Mouse (Mus musculus) urinary bladder, postnatal 36 days (tissue): Measurements from ENCODE around the gene Npff.

Source experiments
- DNase-seq, 2 experiments: peaks; one replicate each; pipeline ENCODE4 v3.0.0; 2022; ENCODE audit warnings: low spot score in 2 of 2, mixed read lengths in 1 of 2

The Npff gene

GRCm38 (mm10) chr15:102524892-102525485, at the start of gene Npff:
Gene Npff, minus strand, starts transcription at chr15:102524942.
- DNase-seq = peak; percentile 56 to 68

DNA sequence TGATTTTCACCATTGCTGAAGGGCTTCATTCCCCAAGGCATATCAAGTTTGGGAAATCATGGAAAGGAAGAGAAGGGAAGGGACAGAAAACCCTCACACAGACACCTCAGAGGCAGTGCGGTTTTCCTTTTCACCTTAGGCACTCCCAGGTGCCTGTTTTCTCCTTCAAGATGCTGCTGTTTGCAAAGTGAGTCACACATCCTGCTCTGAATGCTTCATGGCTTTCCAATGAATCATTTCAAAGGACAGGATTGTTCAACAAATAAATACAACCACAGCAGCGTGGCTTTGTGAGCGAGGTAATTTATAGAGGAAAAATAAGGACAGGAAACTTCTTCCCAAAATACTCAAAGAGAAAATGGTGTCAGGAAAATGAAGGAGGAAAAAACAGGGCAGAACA, 47.3 kb upstream of the Npff start:
- peak in 1 of 2 experiments; percentile 4 for DNase-seq

DNA sequence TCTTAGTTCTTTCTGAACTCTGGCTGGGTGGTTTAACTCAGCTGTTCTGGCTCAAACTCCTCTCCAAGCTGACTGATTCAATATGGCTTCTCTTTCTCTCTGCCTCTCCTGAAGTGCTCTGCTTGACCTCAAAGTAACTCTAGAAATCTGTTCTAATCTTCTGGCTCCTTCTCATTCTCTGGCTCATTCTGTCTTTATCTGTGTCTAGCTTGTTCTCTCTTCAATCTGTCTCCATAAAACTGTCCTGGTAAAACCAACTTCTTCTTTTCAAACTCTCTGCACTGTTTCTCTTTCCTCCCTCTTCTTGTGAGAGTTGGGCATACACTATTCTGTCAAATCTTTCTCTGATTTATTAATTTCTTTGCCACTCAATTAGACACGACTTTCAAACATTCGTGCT, 43.1 kb upstream of the Npff start:
- no peak for DNase-seq

DNA sequence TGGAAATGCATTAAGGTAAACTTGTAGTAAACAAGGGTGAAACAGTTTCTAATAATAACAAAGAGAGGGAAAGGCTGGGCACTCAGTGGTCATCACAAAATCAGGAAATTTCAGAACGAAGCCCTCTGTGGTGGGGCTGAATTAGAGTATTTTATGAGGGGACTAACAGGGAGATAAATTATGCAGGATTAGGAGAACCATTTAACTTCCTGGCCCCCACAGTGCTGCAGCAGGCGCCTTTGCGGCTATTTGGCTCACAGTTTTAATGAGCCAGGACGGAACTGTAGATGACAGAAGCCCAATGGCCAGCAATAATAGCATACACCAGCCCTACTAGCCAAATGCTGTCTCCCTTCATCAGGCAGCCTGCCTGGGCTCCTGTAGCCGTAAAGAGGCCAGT, 38.9 kb upstream of the Npff start:
- DNase-seq = no peak

DNA sequence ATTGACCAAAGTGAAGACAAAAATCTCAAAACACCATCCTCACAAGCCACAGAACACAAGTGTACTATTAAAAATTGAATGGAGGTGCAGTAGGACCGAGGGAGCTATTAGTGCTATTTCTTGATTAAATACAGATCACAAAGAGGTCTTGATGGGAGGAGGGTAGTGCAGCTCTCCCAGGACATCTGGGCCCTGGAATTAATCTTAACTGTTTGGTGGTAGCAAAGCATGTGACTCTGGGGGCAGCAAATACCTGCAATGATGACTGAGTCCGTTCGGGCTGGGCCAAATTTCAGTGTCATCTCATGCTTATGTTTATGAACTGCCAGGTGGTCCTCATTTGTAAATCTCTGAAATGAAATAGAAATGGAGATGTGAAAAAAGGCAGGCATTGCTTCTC, 38.3 kb upstream of the Npff start:
- DNase-seq = no peak

GRCm38 (mm10) chr15:102562491-102562890, 37.7 kb upstream of the Npff start:
- no peak for DNase-seq

- no peak for DNase-seq
These were observed 32.8 kb upstream of the Npff start for GRCm38 (mm10) chr15:102557580-102557979.

DNA sequence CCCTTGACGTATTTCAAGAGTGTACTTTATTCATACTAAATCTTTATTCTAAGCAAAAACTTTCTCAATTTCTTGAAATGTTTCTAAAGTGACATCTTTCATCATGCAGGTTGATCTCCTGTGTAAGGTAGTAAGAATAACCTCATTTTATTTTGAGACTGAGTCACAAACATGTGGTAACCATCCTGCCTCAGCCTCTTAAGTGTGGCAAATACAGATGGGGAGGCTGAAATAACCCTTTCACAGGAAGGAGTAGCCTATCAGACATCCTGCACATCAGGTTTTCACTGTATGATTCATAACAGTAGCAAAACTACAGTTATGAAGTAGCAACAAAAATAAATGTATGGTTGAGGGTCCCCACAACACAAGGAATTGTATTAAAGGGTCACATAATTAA, 30.8 kb upstream of the Npff start:
- DNase-seq = no peak

DNA sequence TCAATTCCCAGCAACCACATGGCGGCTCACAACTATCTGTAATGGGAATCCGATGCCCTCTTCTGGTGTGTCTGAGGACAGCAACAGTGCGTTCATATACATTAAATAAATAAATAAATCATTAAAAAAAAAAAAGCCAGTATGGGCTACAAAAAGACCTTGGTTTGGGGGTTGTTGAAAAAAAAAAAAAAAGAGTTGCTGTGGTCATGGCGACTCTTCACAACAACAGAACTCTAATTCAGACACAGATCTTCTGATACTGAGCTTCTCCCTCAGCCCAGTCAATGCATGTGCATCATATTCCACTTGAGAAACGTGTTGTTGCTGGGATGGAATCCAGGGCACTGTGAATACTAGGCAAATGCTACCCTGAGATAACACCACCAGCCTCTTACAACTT, 27.9 kb upstream of the Npff start:
- no peak for DNase-seq

GRCm38 (mm10) chr15:102547478-102547877, 22.7 kb upstream of the Npff start:
- DNase-seq = no peak

GRCm38 (mm10) chr15:102546677-102547427, 22.1 kb upstream of the Npff start:
- DNase-seq = peak in 1 of 2 experiments; percentile 36

- DNase-seq = no peak
These were observed 21.5 kb upstream of the Npff start for GRCm38 (mm10) chr15:102546246-102546645.

GRCm38 (mm10) chr15:102544801-102545200, 20.1 kb upstream of the Npff start:
- no peak for DNase-seq

GRCm38 (mm10) chr15:102533926-102534325, 9.2 kb upstream of the Npff start:
- DNase-seq = no peak

GRCm38 (mm10) chr15:102532106-102532900, 7.6 kb upstream of the Npff start:
- no peak for DNase-seq

DNA sequence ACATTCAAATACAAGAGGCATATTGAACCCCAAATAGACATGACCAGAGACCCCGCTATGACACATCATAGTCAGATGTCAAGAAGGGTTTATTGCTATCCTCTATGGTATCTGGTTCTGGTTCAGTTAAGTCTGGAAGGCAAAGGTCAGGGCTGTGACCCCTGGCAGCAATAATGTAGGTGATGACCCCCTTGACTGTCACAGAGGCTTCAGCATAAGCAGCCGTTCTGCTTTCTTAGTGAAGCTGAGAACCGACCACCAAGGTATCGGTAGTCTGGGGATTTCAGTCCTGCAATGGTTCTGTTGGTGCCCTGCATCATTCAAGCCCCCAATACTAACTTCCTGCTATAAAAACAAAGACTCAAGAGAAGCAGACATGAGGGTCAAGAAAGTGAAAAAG, 6.8 kb upstream of the Npff start:
- no peak for DNase-seq

DNA sequence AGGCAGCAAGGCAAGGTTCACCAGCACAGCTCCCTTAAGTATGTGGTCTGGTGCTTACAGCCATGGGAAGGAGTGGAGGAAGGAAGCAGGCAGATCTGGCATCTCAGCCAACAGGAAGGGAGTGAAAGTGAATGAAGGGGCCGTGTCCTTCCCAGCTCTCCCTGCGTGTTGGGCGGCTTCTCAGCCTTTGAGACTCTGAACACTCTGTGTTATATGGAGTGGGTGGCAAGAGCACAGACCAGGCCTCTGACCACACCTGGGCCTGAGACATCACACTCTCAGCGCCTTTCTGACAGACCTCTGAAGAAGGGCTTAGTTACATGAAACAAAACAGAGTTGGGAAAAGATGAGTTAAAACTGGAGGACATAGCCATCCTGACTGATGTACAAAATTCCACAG, 5.8 kb upstream of the Npff start:
- no peak for DNase-seq

GRCm38 (mm10) chr15:102528396-102528795, 3.7 kb upstream of the Npff start:
- DNase-seq = no peak

DNA sequence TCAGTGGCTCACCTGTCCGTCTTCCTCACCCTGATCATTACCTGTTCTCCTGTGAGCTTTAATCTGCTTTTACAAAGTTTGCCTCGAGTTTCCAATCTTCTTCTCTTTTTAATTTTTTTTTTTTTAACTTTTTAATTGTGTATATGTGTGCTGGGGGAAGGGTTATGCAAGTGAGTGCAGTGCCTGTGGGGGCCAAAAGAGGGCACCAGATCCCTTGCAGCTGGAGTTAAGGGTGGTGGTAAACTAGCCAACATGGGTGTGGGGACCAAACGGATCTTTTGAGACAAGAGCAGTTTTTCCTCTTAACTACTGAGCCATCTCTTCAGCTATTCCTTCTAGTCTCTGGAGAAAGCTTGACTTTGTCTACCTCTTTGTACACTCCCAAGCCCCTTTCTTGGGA, 3.2 kb upstream of the Npff start:
- no peak for DNase-seq

DNA sequence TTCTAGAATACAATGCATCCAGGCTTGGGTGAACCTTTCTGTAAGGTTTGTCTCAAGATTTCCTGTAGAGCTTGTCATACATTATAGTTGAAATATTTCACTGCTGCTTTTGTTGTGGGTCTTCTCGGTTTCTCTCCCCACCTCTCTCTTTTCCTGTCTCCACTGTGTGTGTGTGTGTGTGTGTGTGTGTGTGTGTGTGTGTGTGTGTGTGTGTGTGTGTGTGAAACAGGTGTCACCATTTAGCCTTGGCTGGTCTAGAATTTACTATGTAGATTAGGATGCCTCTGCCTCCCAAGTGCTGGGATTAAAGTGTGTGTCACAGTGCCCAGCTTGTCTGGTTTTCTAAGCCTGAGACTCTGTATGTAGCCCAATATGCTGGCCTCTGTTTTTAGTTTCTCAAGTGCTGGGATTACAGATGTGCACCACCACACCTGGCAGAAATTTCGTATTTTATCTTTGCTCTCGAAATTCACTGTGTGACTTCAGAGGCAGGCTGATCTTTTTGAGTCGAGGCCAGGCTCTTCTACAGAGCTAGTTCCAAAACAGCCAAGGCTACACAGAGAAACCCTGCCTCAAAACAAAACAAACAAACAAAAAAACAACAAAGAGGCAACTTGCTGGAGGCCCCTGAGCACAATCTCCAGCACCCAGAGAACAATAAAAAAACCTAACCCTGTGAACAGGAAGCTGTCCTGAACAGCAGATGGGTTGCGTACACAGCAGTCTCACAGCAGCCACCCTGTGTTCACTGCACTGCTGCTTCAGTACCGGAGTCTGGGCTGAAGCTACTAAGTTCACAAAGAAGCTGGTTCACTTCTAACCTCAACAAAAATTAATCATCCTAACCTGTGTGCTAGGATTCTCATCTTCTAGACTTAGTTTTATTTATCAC, 1.6 kb upstream of the Npff start:
- DNase-seq = no peak

DNA sequence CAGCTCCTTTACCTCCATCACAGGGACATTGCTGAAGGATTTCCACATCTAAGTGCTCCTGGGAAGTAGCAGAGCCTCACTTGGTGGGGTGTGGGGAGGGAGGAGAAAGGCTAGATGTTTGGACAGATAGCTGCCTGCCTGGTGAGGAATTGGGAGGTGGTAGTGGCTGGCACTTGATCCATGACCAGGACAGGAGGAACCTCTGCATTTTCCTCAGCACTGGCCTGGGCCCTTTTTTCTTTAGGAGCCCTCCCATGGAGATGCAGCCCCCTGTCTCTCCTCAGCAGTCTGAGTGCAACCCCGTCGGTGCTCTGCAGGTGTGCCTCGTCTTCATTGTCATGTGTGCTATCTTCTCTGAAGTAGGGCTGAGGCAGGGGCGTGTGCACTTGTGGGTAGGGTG, 3.3 kb downstream of the Npff start:
- DNase-seq = no peak

DNA sequence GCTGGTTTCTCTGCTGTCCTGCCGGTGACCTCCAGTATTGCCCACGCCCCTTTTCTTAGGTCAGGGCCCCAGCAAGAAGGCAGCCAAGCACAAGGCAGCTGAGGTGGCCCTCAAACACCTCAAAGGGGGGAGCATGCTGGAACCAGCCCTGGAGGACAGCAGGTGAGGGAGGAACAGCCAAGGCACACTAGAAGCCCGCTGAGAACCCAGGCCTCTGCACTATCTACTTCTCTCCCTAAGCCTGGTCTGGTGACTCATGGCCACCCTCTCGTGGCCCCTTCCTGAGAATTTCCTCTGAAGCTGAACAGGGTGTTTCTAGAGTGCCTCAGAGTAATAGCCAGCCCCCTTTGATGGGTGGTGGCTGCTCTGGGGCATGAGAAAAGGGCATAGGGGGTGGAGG, 4.3 kb downstream of the Npff start:
- no peak for DNase-seq
